Mouse (Mus musculus): ENCODE measurements around the gene Sox13.
A peak's percentile ranks its signal among the peaks of the same experiment; 100 is the strongest.
"Not testable (repeated sequence)": the region's sequence is repeated elsewhere in the genome, so short reads cannot be mapped to it uniquely, and the experiment has no call there.

Sox13 gene

DNA sequence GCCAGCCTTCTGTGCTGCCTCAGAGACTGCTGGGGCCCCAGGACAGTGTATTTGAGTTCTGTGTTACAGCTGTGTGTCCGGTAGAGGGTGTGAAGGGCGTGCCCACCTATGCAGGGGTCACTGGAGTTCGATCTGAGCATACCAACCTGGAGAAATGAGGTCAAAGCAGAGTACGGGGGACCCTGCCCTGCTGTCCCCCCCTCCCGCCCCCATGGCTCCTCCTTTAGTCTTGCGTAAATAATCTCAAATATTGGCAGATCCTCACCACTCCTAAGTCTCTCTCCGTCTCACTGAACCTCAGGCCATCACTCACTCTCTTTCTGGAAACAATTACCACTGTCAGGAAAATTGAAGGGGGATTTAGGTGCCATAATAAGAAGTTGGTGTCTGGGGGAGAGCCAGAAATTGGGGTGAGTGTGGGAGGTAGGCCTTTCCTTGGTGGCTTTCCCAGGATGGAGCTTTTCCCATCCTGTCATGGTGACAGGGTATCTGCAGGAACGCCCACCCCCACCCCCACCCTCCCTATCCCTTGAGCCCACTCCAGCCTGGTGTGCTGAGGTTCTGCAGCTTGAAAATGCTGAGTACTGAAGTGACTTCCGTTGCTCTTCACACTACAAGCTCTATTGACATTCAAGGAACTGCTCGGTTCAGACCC, 57.1 kb downstream of the Sox13 start:
- no peak for DNase-seq

DNA sequence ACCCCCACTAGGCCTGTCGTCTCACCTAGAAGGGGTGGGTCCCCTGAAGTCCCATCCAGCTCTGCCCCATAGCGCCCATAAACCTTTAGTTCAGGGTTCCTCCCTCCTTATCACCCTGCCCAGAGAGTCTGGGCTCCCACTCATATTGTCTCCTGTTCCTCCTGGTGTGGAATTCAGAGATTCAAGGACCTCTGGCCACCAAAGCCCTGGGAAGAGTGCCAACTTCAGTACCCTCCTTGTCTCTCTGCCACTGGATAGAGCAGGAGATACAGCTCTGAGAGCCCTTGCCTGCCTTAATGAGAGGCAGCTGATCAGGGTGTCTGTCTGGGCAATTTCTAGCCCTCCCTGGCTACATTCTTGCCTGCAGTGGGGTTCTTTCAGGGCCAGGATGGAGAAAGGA, 59.3 kb downstream of the Sox13 start:
- DNase-seq = no peak

DNA sequence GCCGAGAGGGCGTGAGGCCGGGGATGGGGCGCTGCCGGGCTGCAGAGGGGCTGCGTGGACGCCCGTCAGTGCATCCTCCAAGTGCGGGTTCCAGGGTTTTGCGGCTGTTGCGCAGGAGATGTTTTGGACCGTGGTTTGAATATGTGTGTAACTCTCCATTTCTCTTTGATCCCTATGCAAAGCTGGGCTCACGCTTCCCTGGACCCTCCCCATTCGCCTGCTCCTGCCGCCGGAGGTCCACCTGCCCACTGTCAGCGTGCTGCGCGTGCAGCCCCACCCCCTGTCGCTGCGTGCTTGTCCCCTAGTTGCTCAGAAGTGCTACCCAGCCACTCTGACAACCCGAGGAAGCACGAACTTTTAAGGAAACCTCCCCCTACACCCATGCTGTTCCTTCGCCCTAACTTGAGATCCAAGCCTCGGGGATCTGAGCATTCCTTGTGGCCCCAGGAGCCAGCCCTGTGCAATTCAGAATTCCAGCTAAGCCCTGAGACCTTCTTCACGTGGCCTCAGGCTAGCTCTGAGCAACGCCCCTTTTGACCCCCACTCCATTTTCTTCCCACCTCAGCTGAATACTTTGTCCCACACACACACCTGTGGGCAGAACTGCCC, 60.1 kb downstream of the Sox13 start:
- DNase-seq = no peak

DNA sequence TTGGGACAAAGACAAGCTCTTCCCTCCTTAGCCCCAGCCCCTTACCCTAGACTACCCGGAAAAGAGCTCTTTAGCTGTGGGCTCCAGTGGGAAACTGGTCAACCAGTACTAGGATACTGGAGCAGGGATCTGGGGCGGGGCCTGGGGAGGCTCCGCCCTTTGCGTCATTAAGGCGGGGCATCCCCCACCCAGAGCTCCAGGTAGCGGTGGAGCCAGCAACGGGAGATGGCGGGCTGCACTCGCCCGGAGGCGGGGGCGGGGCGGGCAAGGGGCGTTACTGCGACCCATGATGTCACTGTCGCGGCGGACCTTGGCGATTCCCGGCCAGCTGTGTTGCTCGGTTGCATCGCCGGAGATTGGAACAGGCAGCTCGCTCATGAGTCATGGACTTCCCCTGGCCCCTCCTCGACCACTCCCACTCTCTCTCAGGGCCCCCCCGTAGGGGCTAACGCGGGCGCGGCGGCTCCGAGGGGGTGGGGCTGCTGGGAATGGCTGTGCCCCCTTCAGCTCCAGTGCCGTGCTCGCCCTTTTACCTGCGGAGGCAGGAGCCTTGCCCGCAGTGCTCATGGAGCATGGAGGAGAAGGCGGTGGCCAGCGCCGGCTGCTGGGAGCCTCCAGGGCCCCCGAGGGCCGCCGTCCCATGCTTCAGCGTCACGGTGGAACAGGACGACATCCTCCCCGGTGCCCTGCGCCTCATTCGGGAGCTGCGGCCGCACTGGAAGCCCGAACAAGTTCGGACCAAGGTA, 60.7 kb downstream of the Sox13 start, which contains the start of gene Etnk2:
Etnk2 (plus strand) TSS at position 297 of the 746 bp plus-strand sequence.
- peak; percentile 87 to 89 for DNase-seq

DNA sequence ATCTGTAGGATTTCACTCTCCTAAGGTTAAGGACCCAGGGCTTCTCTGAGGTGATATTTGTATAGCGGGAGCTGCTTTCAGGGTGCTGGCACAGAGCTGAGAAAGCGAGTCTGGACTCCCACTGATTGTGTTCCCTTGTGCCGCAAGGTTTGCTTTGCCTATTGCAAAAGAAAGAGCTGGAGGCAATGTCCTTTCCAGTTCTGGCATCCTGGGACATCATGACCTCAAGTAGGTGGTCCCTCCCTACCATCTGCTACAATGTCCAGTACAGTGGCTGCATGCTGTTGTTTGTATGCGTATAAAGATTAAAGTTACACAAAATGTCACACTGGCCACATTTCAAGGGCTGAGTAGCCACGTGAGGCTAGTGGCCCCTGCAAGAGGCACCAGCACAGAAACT, 62.1 kb downstream of the Sox13 start:
- DNase-seq = no peak

DNA sequence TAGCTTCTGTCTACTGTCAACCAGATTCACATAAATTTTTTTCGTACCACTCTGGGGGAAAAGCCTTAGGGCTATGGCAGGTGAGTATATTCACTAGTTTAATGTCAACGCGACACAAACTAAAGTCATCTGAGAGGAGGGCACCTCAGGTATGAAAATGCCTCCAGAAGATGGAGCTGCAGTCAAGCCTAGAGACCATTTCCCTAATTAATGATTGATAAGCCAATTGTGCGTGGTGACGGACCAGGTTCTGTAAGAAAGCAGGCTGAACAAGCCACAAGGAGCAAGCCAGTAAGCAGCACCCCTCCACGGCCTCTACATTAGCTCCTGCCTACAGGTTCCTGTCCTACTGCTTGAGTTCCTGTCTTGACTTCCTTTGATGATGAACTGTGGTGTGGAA, 63.2 kb downstream of the Sox13 start:
- DNase-seq = no peak

DNA sequence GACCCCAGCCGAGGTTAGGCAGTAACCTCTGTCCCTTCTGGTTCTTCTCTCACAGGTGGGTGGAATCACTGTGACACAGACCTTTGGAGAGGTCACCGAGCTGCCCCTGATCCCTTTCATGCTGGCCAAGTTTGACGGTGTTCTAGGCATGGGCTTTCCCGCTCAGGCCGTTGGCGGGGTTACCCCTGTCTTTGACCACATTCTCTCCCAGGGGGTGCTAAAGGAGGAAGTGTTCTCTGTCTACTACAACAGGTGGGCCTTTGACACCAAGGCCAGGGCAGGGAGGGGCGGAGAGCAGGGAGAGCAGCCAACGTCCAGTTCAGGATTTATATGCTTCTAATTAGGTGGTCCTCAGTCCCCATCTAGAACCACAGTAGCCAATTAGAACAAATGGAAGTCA, 67.8 kb downstream of the Sox13 start:
- DNase-seq = peak in 1 of 2 experiments; percentile 20

DNA sequence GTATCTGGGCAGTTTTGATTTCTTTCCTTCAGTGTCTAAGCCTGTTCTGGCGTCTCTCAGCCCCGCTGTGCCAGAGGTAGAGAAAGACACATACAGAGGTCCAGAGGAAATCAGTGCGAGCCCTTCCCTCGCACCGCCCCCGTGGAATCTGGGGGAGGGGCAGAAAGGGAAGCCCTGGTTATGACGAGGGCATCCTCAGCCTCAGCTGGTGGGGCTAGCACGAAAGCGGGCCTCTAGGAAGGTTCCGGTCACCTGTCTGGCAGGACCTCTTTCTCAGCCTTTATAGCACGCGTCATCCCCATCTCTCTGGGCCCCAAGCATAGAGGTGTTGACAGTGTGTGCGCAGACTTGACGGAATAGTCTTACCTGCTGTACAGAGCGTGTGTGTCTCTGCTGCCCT, 68.3 kb downstream of the Sox13 start:
- peak in 1 of 2 experiments; percentile 17 for DNase-seq

DNA sequence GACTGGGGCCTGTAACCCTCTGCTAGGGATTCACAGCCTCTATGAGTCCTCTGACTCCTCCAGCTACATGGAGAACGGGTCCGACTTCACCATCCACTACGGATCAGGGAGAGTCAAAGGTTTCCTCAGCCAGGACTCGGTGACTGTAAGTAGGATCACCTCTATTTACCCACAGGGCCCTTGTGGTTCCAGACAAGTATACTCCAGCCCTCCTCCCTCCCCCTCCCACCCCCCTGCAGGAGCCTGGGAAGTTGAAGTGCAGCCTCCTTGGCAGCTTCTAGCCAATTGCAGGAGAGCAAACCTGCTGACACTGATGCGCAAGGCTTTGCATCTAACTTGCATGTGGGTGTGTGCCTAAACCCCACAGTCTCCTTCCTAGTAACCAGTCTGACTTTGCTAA, 68.7 kb downstream of the Sox13 start:
- DNase-seq = peak in 1 of 2 experiments; percentile 35

DNA sequence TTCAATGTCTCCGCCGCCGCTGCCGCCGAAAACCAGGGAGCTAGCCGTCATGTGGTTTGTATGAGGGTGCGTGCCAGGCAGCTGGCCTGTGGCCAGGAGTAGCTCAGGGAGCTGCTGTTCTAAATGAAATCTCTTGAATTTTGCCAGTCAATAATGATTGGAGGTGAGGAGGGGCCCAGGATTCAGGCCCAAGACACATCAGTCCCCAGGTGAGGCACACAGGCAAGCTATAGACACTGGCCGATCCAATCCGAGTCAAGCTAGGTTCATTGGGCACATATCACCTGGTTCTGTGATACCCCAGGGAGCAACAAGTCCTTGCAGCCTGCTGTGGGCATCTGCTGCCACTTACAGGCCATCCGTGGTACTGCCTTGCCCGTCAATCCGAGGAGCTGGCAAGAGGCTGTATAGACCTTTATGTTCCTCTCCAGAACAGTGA, 70.8 kb downstream of the Sox13 start:
- DNase-seq = peak; percentile 81 to 87

DNA sequence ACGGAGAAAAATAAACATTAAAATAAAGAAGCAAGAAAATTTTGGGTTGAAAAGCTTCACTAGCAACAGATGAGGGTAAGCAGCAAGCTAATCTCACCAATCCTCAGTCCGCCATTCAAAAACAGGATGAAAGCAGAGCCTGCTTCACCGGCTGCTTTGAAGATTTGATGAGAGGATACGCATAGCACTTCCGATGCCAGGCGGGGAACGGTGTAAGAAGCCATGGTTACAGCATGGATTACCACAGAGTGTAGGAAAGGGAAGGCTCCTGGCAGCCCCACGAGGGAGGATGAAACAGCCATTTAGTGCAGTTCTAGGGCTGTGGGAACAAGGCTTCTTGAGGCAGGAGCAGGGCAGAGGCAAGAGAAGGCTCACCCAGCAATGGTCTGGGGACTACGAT, 72.4 kb downstream of the Sox13 start:
- DNase-seq = peak in 1 of 2 experiments; percentile 15

DNA sequence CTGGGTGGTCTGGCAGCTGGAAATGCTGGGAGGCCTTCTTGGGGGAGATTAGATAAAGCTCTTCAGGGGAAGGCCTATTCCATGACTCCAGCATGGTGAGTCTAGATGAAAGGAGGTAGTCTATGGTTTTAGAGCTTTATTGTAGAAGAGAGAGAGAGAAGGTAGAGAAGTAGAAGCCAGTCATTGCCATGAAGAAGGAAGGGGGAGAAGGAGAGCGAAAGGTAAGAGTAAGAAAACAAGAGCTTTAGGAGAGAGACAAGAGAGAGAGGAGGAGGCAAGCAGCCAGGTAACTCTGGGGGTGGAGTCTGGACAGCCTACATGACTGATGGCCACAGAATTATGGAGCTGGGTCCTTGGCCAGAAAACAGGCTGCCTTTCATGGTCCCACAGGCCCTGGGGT, 74.0 kb downstream of the Sox13 start, which contains the start of gene Ren1:
Ren1 (plus strand) TSS at position 301 of the 400 bp plus-strand sequence.
- peak in 1 of 2 experiments; percentile 10 for DNase-seq

DNA sequence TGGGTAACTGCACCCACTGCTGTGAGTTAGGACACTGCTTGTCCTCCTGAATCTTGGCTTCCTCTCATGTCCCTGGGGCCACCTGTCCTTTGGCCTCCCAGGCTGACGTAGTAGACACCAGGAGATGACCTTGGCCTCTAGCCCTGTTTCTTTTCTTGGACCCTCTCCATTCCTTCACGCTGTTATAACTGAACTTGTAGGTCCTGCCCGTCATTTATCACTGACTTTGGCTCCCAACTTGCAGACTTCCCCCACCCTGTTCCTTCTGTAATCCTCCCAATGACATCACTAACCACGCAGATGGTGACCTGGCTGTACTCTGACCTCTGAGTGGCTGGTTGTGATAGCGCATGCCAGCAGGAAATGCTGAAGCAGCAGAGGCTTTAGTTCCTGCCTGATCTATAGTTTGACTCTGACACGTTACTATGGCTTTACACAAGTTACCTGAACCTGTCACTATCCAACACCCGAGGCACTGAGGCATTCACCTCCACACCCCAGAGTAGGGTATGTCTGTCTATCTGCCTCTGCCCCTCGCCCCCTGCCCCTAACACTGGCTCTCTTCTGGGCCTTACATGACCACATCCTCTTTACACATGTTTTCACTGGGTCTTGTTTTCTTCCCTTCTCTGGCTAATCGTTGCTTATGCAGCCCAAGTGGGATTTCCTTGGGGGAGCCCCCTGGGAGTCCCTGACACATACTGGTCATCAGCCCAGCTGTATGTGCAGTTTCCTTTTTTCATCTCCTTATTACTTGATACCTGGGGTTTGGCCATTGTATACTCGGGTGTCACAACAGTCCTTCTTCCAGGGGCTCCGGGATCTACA, 76.3 kb downstream of the Sox13 start:
- DNase-seq = peak; percentile 35 to 40

DNA sequence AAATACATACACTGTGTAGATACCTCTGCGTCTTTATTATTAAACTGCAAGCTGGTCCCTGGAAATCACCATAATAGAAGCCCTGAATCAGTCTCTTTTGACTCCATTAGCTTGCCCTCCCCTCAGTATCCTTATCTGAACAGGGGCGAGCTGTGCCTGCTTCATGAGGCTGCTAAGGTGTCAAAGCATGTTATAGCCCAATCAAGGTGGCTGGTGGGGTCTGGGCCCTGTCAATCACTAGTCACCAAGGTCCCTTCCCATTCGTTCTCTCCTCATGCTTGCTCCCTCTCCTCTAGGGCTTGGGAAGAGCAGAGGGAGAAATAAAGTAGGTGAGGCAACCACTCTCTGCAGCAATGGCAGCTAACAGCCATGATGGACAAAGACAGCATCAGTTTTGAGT, 77.0 kb downstream of the Sox13 start:
- DNase-seq = no peak

DNA sequence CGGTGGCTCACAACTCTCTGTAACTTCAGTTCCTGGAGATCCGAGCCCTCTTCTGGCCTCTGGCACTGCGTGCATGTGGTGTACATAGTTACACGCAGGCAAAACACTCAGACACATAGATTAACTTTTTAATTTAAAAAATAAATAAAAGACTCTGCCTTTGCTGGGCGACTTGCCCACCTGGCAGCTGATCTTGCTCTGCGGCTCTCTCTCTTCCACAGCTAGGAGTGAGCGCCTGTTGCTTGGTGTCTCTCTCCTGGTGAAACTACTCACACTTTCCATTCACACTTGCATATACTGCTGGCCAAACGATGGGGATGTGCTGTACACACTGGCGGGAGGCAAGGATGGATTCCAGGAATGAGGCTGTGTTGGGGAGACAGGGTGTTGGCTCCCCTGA, 77.6 kb downstream of the Sox13 start:
- no peak for DNase-seq

DNA sequence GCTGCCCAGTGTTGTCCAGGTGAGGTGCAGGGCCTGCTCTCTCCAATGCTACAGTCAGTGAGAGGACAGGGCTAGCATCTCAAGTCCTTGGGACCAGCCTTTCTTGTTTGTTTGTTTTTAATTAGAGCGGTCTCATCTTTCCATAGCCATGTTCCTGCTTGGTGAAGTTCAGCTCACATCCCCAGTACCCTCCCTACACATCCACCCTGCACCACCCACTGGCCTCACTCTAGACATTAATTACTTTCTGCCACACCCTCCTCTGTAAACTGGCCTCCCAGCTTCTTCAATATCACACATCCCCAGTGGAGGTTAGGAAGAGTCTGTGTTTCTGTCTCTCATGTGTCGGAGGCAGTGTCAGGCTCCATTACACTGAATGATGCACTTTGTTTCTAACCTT, 79.8 kb downstream of the Sox13 start:
- no peak for DNase-seq

DNA sequence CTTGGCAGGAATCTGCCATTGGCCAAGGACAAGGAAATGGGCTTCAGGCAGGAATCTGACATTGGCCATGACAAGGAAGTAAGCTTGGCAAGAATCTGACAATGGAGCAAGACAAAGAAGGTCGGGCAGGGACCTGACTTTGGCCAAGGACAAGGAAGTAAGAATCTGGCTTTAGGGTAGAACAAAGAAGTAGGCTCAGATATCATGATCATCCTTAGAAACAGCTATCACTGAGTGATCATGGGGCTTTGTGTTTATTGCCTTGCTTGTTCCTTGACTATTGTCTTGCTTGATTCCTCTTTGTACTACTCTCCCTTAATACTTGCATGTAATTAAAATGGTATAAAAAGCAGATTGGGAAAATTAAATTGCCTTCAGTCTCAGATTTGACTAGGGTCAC, 83.8 kb downstream of the Sox13 start:
- DNase-seq = not testable (repeated sequence)

DNA sequence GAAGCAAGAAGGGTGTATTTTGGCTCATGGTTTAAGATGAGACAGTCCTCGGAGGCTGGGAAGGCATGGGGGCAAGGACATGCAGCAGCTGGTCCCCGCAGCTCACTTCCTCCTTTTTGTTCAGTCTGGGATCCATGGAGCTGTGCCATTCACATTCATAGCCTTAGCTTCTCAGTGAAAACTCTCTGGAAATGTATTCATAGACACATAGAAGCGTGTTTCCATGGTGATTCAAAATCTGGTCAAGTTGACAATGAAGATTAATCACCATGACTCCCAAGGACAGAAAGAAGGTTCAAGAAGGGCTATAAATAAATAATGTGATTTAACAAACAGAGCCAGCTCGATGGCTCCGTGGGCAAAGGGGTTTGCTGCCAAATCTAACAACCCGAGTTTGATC, 90.2 kb downstream of the Sox13 start:
- DNase-seq = peak in 1 of 2 experiments; percentile 9

DNA sequence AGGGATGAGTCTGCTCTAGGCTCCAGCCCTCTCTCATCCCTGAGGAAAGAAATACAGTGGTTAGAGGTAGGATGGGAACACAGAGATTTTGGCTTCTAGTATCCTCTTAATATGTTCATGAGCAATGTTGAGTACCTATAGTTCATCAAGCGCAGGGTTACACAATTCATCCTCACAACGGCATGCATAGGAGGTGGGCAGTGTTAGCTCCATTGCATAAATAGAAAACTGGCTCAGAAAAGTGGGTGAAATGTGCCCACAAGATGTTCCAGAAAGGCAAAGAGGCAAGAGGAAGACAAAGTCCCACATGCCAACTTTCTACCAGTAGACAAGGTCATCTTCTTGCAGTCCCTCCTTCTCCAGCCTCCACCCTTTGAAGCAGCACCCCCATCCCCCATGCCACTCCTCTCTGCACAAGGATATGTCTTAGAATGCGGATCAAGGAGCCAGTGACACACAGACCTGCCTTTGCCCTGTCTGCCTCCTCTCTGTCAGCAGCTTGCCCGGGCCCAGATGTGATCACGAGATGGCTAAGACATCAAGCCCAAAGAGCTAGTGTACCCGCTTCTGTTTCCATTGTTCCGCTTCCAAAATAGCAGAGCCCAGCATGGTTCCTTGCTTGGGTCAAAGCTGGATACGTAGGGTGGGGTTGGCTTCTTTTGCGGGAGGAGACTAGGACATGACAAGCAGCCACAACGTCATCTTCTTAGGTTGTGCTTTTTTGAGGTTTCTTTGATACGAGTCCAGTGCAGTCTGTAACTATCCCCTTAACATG, 91.3 kb downstream of the Sox13 start:
- no peak for DNase-seq

All from lung, postnatal 4 days (tissue).